Mouse (Mus musculus) layer of hippocampus, adult 9-11 months (tissue): ENCODE measurements around the gene Pik3r6.

Source experiments
- DNase-seq: peaks from one replicate; pipeline ENCODE4 v3.0.0; 2022

The Pik3r6 gene

DNA sequence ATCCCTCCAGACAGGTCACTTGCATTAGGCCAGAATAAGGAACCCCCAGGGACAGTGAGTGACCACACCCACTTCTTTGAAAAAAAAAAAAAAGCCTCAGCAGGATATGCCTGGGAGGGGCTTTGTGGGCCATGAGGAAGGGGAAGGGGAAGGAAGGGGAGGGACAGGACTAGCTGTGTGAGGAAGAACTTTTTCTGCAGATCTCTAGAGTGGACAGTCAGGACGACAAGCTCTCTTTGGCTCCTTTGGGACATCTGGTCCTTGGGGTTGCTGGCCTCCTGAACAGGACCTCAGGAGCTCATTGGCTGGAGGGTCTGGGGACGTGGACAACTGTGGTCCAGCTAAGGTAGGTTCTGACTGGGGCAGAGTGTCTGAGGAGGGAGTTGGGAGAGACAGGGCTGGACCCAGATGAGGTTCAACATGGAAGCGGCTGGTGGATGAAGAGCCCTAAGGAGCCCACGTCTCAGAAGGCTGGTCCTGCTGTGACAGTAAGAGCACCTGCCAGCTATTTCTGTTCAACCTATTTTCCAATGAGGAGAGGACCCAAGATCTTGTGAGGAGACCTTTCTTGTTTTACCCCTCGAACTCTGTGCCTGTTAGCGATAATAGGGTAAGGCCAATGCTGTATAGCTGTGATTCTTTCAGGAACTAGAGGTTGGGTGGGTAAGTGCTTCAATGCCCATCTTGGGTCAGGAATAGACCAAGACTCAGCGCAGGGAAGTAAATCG, at the start of gene Pik3r6:
Gene Pik3r6, plus strand, starts transcription at position 118 of the 728 bp plus-strand sequence.
- no peak for DNase-seq

DNA sequence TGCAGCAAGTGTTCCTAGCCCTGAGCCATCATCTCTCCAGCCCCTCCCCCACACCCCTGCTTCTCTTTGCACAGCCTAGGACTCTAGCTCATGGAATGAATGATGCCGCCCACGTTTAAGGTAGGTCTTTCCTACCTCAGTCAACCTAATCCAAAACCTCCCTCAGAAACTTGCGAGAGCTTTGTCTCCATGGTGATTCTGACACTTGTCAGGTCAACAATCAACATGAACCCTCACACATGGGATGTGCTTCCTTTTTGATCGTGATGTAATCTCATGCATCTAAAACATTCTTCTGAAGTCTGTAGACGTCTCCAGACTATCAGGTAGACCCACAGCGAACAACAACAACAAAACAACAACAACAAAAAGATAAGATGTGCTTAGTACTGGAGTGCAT, 49.5 kb upstream of the Pik3r6 start:
- DNase-seq: no peak

DNA sequence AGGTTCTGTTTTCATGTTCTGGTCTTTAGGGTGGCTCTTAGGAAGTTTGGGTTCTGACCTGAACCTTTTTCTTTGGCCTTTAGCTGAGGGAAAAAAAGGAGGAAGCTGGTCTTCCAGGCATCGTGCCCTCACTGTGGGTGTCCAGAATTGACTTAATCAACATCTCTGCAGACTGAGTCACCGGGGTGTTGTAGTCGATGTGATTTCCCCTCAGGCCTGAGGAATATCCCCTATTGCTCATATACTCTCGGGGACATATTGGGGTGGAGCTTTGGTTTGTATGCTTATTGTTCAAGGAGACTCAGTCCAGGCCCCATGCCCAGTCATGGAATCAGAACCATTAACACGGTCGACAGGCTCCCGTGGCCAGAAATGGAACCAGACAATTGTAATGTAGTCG, 44.7 kb upstream of the Pik3r6 start:
- DNase-seq: peak; percentile 36

DNA sequence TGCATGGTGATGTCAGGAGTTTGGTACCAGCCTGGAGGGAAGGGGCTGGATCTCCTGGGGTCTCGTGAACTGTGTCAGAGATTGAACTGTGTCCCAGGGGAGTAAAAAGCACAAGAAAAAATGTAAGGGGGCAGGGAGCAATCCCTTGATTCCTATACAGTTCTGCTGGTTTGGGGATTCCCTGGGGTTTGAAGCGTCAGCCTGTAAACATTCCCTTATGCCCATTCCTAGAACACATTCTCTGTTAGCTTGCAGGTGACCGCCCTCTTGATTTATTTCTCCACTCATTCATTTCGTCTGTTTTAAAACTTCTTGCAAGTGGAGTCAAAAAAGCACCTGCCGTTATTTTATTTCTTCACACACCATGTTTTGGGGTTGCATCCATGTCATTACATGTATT, 43.8 kb upstream of the Pik3r6 start:
- no peak for DNase-seq

DNA sequence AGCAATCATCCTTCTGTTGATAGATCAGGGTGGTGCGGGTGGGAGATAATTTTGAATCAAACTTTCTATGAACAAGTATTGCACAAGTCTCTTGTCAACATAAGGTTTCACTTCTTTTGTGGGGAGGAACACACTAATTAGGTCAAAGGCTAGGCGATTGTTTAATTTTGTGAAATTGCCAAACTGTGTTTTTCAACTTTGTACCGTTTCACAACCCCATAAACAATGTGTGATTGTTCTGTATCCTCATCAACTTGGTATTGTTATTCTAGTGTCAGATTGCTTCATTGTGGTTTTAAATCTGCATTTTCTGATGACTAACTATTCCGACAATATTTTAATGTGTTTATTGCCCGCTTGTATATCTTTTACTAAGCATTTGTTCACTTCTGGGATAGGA, 43.3 kb upstream of the Pik3r6 start:
- no peak for DNase-seq

DNA sequence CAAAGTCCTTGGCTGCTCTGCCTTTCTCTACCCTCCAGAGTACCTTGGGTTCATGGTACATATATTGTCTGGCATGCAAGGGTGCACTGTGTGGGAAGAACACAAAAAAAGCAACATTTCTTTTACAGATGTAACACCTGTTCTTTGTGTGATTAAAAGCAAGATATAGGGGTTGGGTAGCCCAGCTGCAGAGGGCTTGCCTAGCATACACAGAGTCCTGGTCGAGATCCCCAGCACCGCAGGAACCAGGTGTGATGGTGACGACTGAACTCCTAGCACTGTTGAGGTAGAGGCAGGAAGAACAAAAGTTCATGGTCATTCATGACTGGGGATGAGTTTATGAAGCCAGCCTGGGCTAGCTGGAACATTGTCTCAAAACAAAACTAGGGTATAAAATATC, 40.1 kb upstream of the Pik3r6 start:
- DNase-seq: no peak

DNA sequence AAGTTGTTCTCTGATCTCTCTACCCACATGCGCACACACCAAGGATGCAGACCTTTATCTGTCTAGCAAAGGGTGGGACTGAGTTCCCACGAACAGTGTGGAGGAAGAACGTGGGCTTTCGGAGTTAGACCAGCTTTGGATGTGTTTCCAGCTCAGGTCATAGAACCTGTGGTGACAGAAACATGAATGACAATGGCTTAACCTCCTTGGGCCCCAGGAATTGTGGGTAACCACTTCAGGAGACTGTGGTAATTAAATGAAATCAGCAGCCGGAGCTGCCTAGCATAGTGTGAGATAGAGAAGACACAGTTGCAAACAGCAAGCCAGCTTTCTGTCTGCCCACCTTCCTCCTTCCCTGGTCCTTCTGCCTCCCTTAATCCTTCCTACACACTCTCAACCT, 38.6 kb upstream of the Pik3r6 start:
- no peak for DNase-seq

DNA sequence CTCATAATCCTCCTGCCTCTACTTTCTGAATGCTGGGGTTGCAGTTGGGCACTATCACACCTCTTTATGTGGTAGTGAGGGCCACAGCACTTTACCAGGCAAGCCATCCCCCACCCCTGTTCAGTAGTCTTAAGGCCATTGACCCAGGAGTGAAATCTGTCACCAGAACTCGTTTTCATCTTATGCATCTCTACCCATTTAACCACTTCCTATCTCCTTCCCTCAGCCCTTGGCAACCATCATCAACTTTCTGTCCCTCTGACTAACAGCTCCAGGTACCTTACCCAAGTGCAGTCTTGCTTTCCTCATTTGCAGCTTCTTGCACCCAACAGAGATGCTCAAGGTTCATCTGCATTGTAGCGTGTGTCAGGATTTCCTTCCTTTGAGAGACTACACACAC, 37.7 kb upstream of the Pik3r6 start:
- no peak for DNase-seq

DNA sequence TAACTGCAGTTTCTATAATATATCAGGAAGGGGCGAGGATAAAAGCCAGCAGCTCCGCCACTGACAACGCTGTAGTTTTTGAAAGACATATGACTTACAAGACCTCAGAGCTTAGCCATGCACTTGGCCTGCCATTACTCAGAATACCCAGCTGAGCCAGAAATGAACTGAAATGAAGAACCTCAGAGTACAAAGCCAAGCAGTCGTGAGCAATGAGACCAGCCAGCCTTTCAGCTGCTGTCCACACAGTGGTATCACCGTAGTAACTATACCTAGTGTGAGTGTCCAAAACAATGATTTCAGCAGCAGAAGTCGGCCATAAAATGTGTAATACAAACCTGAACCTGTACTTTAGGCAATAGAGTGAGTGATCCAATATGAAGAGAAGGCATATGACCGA, 35.4 kb upstream of the Pik3r6 start:
- no peak for DNase-seq

DNA sequence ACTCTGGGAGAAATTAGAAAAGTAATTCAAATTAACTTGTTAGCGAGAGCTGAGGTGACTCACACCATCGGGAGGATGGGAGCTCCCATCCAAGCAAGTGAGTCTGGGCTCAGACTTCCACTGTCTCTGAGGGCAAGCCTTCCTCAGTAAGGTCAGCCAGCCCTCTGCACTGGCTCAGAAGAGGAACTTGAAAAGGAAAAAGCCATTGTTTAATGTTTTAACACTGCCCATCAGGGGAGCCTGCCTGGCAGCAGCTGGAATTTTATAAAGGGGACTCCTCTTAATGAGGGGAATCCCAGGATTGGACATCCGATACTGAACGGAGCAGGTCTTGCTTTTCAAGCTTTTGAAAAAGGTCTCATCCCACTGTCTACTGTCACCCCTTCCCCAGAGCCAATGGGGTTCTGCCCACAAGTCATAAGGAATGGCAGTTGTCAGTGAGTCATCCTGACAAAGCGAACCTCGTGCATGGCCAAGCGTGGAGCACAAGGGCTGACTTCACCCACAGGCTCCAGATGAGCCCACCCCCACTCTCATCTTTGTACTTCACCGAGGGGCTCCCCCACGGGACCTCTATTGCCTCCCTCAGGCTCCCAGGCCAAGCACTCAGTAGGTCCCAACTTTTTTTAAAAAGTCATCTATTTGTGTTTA, 34.7 kb upstream of the Pik3r6 start:
- no peak for DNase-seq

DNA sequence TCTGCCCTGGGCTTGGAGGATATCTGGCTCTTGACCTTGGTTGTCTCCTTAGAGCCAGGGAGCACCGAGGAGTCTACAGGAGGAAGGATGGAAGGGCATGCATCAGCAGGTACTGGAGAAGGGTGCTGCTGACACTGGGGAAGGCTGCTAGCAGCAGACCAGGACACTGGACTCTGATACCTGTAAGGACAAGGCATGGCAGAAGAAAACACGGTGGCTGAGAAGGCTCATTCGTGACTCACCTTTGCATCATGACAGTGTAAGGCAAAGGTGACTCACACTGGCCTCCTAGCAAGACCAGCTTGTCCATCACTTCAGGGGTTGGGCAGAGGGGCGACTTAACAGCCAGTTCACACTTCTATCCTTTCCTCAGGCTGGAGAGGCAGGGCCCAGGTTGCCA, 33.9 kb upstream of the Pik3r6 start:
- no peak for DNase-seq

DNA sequence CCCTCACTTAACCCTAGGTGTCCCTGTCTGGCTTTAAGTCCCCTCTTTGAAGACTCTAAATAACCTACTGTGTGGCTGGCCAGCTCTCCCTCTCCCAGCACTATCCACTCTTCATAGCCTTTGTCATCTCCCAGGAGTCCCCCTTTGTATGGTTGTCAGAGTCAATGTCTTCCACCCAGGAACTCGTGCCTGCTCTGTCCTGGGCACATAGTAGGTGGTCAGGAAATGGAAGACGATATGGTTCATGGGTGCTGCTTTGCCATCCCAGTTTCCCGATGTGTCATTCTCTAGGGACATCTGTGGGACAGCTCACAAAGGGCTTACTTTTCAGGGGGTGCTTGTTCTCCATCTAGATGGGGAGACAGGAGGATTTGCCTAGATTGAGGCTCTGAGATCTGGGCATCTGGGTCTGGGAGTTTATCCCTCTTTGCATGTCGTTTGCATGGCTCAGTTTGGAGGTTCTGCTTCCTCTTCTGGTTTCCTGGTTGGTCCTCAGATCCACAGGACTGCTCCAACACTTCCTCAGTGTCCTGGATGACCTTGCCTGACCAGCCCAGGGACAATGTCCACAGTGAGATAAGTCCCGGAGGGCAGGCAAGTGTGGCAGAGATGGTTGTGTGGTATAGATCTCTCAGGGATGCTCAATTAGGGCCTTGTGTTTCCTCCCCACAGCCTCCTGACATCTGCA, 30.5 kb upstream of the Pik3r6 start:
- DNase-seq: no peak

DNA sequence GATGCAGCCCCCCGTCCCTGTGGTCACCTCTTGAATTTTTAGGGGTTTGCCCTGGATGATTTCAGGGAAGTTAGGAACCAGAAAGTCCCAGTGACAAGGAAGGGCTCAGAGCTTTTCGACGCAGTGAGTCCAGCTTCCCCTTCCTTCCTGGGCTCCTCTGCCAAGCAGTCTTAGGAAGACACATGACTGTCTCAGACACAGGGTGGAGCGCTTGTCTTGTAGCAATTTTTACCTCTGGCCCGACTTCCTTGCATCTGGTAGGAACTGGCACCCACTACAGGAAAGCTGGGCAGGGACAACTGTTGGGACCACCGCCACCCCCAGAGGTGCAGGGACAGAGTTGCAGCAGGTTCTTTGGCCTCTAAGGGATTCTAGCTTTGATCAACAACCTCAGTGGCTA, 28.2 kb upstream of the Pik3r6 start:
- DNase-seq: peak; percentile 68

DNA sequence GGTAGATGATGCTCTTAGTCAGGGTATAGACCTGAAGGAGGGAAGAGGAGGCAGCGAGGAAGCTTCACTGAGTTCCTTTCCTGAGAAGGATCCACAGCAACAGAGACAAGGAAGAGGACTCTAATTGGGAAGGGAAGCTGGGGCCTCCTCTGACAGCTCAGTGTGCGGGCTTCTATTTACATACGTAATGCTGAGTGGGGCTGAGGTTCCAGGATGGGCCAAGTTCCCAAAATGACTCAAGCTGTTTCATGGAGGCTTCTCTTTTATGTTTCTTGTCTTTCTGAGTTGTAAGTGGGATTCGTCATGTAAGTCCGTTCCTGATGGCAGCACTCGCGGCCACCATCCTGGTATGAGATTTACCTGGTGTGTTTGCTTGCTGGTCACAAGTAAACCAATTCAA, 27.1 kb upstream of the Pik3r6 start:
- DNase-seq: no peak

DNA sequence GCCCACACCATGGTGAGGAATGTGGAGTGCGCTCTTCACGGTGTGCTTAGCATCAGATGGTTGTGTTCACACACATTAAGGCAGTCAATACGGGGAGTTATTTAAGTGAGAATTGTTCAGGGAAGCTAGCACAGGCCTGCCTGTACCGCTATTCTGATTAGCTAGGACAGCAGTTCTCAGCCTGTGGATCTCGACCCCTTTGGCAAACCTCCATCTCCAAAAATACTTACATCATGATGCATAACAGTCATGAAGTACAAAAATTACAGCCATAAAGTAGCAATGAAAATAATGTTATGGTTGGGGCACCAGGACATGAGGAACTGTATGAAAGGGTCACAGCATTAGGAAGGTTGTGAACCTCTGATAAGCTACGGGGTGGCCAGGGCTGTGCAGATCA, 25.2 kb upstream of the Pik3r6 start:
- no peak for DNase-seq

DNA sequence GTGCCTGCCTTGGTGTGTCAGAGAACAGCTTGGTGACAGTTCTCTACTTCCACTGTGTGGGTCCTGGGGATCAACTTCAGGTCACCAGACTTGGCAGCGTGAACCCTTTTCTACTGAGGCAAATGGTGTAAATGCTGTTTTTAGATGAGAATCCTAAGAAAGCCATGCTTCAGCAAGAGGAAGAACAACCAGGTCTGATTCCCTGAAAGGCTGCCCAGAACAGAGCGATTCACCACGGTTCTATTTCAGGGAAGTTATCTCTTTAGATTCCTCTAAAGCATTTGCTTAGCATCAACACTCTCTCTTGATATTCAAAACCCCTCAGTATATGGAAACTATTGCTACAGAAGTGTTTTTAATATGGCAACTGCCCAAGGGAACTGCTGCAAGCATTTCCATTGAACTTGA, 24.2 kb upstream of the Pik3r6 start:
- no peak for DNase-seq

DNA sequence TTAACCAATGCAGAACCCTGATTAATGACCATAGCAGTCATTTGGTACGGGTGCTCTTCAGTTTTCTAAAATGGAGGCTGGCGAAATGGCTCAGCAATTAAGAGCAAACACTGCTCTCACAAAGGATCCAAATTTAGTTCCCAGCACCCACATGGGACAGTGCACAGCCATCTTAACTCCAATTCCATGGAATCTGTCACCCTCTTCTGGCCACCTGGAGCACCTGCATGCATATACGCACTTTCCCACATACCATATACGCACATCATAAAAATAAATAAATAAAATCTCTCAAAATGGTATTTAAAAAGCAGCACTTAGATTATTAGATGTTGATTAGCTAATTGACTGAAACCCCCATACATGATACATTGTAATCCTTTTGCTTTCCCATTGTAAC, 22.2 kb upstream of the Pik3r6 start:
- DNase-seq: no peak

DNA sequence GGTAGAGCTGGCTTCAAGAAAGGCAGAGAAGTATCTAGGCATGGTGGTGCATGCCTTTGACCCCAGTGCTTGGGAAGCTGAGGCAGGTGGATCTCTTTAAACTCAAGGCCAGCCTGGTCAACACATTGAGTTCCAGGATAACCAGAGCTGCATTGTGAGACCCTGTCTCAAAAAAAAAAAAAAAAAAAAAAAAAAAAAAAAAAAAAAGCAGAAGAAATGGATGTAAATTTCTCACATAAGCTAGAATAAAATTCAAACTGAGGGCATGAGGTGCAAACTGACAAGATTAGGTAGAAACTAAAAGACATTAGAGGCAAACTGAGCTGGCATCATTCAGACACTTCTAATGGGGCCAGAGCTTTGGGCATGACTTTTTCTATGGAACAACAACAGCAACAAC, 20.8 kb upstream of the Pik3r6 start:
- no peak for DNase-seq

DNA sequence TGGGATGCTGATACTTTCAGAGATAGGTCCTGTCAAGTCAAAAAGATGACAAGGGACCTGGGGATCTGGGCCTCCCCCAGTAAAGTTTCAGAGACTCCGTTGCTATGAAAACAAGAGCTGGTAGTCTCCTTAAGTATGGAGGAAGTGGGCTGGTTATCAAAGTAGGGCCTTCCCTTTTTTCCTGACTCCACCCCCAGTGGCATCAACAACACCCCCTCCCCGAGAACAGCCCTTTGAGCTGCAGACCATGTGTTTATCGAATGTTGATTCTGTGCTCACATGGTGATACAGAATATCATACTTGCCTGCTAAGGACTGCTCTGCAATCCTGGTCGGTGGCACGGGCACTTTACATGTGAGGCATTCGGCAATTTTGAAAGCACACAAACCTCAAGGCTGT, 19.6 kb upstream of the Pik3r6 start:
- no peak for DNase-seq

DNA sequence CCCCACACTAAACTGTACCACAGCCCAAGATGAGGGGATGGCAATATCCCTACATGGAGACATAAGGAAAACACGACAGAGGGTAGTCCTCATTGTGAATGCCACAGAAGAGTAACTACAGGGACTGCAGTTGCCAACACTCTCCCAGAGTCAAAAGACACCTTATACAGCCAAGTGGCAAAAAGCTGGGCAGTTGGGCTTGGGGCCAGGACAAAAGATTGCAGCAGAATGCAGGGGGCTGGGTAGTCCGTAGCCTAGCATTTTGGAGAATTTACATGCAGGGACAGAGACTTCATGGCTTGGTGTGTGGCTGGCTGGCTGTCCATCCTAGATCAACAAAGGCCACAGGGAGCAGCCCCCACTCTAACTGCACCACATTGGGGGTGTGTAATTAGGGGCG, 18.4 kb upstream of the Pik3r6 start:
- no peak for DNase-seq

DNA sequence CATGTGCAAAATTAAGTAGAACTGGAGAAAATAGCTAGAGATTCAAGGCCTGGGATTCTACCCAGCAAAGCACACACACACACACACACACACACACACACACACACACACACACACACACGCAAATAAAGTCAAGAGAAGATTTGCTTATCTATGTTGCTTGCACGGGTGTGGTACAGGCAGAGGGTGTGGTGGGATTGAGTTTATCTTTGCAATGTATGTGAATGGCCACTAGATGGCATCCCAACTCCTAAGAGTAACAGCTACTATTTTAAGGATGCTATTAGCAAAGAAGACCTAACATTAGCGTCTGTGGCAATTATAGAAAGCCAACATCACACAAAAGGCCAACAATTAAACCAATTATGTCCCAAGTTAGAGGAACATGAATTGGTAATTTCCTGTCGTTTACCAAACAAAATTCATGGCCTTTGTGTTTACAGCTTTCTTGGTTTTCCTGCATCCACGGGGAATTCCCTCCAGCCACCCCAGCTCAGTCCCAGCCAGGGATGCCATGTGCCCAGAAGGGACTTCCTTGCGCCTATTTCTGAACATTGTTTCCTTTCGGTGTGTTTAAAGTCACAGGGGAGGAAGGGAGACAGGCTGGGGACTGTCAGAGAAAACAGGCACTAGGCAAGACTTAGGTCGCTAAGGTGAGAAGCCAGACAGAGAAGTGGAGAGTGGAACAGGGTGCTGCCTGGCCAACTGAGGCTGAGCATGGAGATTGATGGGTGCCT, 17.4 kb upstream of the Pik3r6 start:
- DNase-seq: no peak

DNA sequence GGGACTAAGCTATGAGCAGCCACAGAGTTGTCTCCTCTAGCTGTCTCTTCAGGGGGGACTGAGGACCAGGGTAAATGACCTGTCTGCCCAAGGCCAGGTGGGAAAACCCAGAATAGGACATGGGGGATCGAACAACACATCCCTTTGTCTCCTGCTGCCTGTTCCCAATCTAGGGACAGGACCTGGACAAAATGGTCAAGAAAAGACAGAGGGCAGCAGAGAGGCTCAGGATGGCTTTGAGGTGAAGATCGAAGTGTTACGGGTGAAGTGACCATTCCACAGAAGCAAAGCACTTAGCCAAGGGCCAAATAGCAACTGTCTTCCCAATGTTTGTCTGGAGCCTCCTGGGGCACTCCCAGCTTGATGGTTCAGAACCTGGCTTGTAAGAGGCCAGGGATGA, 16.7 kb upstream of the Pik3r6 start:
- no peak for DNase-seq

DNA sequence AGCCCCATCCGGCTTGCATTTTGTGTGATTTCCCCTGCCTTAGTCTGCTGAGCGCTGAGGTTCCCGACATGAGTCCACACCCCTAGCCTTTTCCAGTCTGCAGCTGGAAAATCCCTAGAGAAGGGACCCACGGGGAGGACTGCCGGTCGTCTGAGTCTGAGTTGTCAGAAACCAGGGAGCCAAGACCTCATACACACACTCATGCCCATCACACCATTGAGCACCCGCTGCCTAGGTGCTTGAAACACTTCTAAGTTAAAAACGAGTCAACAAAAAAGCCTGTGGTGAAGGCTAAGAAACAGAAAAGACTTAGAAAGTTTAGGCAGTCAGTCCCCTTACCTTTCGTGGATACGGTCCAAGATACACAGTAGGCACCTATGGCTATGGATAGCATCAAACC, 15.1 kb upstream of the Pik3r6 start:
- no peak for DNase-seq
